Mouse (Mus musculus) intestine, embryonic 15.5 days (tissue): ENCODE measurements around the gene Coro7. TPM values are rescaled to one million over a fixed set of nuclear protein-coding genes. Genes with fewer than 3 reads are reported as not detected.

Source experiments
- ATAC-seq: fragments of 200-750 bp; cut with Nextera tagmentation; 2 replicates; pipeline ENCODE4 v1.8.0; 2017; ENCODE audit warnings: moderate TSS enrichment, moderate library complexity
- H3K27ac ChIP-seq: fragments of 300-500 bp; sonication (generic); 2 replicates; pipeline ENCODE4 v1.5.1; 2015; ENCODE audit warnings: mild to moderate bottlenecking, inconsistent platforms
- H3K27me3 ChIP-seq: fragments of 300-500 bp; sonication (generic); replicated peaks from 2 replicates; pipeline ENCODE4 v1.6.1; 2015; ENCODE audit warnings: inconsistent platforms
- H3K36me3 ChIP-seq: fragments of 300-500 bp; sonication (generic); 2 replicates; pipeline ENCODE4 v1.6.1; 2015; ENCODE audit warnings: inconsistent platforms
- H3K4me1 ChIP-seq: fragments of 300-500 bp; sonication (generic); replicated peaks from 2 replicates; pipeline ENCODE4 v1.6.1; 2015; ENCODE audit warnings: inconsistent platforms
- H3K4me2 ChIP-seq: fragments of 300-500 bp; sonication (generic); replicated peaks from 2 replicates; pipeline ENCODE4 v1.6.1; 2015; ENCODE audit warnings: mild to moderate bottlenecking, inconsistent platforms
- H3K4me3 ChIP-seq: fragments of 300-500 bp; sonication (generic); replicated peaks from 2 replicates; pipeline ENCODE4 v1.5.1; 2015; ENCODE audit warnings: inconsistent platforms
- H3K9ac ChIP-seq: fragments of 300-500 bp; sonication (generic); 2 replicates; pipeline ENCODE4 v1.6.1; 2015; ENCODE audit warnings: inconsistent platforms
- H3K9me3 ChIP-seq: fragments of 300-500 bp; sonication (generic); 2 replicates; pipeline ENCODE4 v1.6.1; 2016; ENCODE audit warnings: inconsistent platforms
- WGBS: fragments of 180-500 bp; shearing (Covaris S2); methylation state at CpG from one replicate; pipeline ENCODE4 v1.1.7; 2015; 5-methylcytosine and 5-hydroxymethylcytosine counted together
- polyA plus RNA-seq: library from polyadenylated mRNA; unstranded; fragments of >200 nt; fragmentation: Nextera tagmentation; extraction: Ambion mirVana; gene quantifications from 2 replicates; pipeline ENCODE4 v1.2.1, GENCODE M21; 2015

Coro7 gene
- polyA plus RNA-seq, 1 experiment from 2014 or later = 23.2 TPM

DNA sequence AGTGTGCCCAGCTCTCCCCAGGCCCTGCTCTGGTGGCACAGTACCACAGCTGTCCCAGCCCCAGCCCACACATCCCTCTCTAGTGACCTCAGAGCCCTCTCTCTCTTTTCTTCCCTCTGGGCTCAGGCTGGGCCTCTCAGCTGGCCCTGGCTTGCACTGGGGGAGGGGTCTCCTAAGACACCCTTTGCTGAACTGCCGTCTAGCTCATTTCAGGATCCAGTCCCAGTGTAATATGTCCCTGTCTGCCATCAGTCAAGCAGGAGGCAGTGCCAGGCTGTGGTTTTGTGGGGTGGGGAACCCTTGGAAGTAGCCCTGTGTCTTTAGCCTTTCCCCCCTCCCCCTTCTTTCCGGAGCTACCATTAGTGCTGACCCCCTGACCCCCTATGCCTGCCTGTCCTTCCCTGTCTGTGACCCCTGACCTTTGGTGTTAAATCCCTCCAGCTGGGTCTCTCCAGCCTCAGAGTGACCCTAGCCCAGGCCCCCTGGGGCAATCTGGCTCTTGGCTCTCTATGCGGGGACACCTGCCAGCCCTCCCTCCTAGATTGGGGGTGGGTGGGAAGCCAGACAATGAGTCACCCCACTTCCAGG lies 83.3 kb downstream of the Coro7 start:
- H3K4me1 ChIP-seq = peaks cover 68% of the 10 kb centered on the region
- H3K9me3 ChIP-seq = no peaks in the 10 kb centered on the region
- H3K27ac ChIP-seq = peak overlapping the region; percentile 94; the same call in 1 of the 2 replicates
- WGBS = 24% methylated on average over 3 of the region's 3 CpGs
- ATAC-seq = no peak
- H3K36me3 ChIP-seq = no peaks in the 10 kb centered on the region
- peak overlapping the region; percentile 87 for H3K4me3 ChIP-seq
- peak overlapping the region; percentile 91 for H3K4me2 ChIP-seq
- peak overlapping the region; percentile 90 for H3K9ac ChIP-seq
- no peaks in the 10 kb centered on the region for H3K27me3 ChIP-seq

DNA sequence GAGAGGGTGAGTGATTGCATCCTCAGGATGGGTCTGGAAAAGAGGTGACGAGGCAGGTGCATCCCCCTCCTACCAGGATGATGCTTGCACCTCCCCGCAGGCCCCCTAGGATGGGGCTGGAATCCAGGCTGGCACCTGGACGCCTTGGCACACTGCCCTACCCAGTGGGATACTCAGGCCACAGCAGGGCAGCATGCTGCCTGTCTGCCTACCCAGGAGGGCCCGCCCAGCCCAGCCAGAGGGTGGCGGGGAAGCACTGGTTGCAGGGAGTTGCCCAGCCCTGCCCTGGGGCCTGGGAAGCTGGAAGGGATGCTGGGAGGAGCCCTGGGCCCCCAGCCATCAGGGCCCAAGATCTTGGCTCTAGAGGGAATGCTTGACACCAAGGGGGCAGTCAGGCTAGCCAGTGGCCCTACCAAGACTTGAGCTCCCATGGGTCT lies 84.0 kb downstream of the Coro7 start:
- peaks cover 5% of the 10 kb centered on the region; the same call in 1 of the 2 replicates for H3K36me3 ChIP-seq
- H3K9me3 ChIP-seq = no peaks in the 10 kb centered on the region
- H3K9ac ChIP-seq = peak overlapping the region; percentile 90
- 4% methylated on average over 5 of the region's 5 CpGs for WGBS
- peak; percentile 43 for ATAC-seq
- H3K4me1 ChIP-seq = peaks cover 61% of the 10 kb centered on the region
- H3K27ac ChIP-seq = peak overlapping the region; percentile 94
- H3K4me3 ChIP-seq = peak overlapping the region; percentile 87
- peak overlapping the region; percentile 91 for H3K4me2 ChIP-seq
- H3K27me3 ChIP-seq = no peaks in the 10 kb centered on the region

DNA sequence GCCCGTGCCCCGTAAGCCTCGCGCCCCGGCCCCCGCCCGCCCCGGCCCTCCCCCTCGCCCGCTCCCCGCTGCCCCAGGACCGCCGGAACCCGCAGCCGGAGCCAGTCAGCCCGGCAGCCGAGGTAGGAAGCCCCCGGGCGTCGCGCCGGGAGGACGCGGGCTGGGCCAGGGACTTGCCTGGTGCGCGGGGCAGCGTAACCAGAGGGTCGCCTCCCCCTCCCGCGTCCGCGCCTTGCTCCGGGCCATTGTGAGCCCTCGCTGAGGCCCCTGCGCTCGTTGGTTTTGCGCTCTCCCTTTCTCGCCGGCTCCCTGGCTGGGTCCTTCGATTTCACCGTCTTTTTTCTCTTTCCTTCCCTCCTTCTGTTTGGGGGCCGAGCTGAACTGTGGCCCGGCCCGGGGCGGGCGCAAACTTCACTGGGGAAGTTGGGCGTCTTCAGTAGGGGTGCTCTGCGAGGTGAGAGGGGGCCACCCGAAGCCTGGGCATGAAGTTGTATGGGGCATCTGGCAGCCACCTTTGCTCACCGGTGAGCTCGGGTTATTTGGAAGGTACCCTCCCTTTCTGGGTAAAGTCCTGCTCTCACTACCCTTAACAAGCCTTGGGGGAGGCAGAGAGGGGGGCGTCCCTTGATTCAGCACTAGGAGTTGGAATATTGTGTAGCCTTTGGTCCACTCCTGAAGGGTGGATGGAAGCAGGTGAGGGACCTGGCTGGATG lies 84.6 kb downstream of the Coro7 start:
- Histone ChIP-seq H3K27me3 (no peaks in the 10 kb centered on the region), H3K9me3 (no peaks in the 10 kb centered on the region), H3K4me2 (peak overlapping the region; percentile 91), H3K9ac (peak overlapping the region; percentile 90), H3K4me1 (peaks cover 55% of the 10 kb centered on the region), H3K4me3 (peak overlapping the region; percentile 87), H3K36me3 (peaks cover 7% of the 10 kb centered on the region; the same call in 1 of the 2 replicates), H3K27ac (peak overlapping the region; percentile 94)
- ATAC-seq = peak; percentile 13
- under 1% methylated on average over 43 of the region's 52 CpGs for WGBS

DNA sequence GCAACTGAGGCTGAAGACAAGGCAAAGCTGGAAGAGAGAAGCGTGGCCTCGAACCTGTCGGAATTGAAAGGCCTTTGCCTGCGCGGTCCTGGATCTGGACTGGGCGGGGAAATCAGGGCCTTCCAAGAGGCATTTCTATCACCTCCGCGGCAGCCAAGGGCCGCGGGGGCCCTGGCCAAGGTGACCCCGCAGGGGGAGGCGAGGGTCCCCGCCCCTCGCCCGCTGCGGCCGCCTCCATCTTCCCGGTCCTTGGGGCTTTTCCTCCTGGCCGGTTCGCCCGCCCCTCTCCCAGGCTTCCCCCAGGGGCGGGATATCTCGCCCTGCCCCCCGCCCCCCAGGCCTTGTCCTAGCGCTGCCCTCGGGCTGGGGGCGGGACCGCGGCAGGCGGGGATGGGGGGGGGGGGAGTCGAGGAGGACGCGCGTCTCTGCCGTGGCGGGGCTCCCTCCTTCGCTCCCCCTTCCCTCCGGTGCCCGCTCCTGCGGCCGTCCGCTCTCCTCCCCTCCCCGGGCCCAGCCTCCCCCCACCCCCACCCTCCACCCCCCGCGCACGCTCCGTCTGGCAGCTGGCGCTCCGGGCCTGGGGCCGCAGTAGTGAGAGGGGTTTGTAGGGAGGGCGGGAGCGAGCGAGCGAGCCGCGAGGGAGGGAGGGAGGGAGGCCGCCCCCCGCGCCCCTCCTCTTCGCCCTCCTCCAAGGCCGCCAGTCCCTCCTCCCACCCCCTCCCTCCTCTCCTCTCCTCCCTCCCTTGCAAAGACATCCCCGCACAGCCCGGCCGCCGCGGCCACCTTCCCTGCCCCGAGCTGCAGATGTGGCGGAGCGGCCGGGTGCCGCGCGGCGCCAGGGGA lies 85.4 kb downstream of the Coro7 start, which contains the start of gene Glis2:
Glis2 (plus strand) TSS at position 743 of the 843 bp plus-strand sequence.
- no peaks in the 10 kb centered on the region for H3K9me3 ChIP-seq
- peak within 1 kb of the TSS; percentile 87 for H3K4me3 ChIP-seq
- H3K27me3 ChIP-seq = no peaks in the 10 kb centered on the region
- peak within 1 kb of the TSS; percentile 91 for H3K4me2 ChIP-seq
- peak within 1 kb of the TSS; percentile 94 for H3K27ac ChIP-seq
- WGBS = under 1% methylated on average over 37 of the region's 74 CpGs
- ATAC-seq = peak; percentile 85
- peak within 1 kb of the TSS; percentile 90 for H3K9ac ChIP-seq
- peaks cover 9% of the 10 kb centered on the region; the same call in 1 of the 2 replicates for H3K36me3 ChIP-seq
- H3K4me1 ChIP-seq = peaks cover 48% of the 10 kb centered on the region

DNA sequence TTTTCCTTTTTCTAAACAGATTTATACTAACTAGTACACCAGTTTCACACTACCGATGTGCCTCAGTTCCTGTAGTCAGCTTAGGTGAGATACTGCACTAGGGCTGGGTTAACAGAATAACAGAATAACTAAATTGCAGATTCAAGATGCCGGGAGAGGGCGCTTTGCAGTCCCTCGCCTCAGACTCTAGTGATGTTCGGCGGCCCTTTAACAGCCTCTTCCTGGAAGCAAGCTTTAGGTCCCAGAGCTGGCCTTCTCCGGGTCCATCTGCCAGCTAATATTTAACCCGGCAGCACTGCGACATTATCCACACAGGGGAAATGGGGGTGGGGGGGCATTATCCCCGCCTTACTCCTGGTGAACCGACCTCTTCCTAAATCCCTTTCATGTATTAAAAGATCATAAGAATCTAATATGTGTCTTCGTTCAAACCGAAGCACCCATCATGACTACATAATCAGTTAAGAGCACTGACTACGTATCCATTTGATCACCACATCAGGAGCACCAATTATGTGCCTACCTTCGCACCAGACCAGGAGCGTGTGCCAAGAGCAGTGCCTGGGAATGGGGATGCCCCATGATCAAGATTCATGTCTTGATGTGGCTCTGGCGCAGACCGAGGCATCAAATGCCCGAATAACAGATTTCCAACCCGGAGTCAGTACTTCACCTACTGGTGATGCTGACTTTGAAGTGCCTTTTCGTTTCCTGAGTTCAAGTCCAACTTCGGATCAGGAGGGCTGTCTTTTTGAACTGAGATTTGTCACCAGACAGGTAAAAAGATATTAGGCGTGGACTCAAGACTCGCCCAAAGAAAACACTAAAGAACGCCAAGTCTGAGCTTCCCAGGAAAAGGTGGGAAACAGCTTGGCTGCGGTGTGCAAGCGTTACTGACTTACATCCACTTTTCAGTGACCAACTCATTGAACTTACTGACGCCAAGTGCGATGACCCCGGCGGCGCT lies 86.4 kb downstream of the Coro7 start:
- WGBS = 10% methylated on average over 32 of the region's 32 CpGs
- H3K4me3 ChIP-seq = peak overlapping the region; percentile 87
- H3K4me2 ChIP-seq = peak overlapping the region; percentile 91
- ATAC-seq = no peak
- no peaks in the 10 kb centered on the region for H3K27me3 ChIP-seq
- peak overlapping the region; percentile 90 for H3K9ac ChIP-seq
- peak overlapping the region; percentile 94 for H3K27ac ChIP-seq
- H3K9me3 ChIP-seq = no peaks in the 10 kb centered on the region
- peaks cover 38% of the 10 kb centered on the region for H3K4me1 ChIP-seq
- H3K36me3 ChIP-seq = peaks cover 9% of the 10 kb centered on the region; the same call in 1 of the 2 replicates

DNA sequence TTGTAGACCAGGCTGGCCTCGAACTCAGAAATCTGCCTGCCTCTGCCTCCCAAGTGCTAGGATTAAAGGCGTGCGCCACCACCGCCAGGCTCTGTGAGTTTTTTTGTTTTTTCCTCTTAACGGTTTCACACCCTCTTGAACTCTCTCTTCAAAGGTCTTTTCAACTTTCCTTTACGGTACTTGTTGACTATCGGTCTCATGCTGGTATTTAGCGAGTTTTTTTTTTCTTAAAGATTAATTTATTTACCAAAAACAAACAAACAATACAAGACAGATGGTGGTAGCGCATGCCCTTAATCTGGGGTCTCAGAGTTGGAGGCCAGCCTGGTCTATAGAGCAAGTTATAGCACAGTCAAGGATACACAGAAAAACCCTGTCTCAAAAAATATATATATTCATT lies 89.3 kb downstream of the Coro7 start:
- H3K4me2 ChIP-seq = no peak overlapping the region
- no peaks in the 10 kb centered on the region for H3K27me3 ChIP-seq
- H3K36me3 ChIP-seq = peaks cover 9% of the 10 kb centered on the region; the same call in 1 of the 2 replicates
- H3K9ac ChIP-seq = no peak overlapping the region
- H3K4me3 ChIP-seq = no peak overlapping the region
- H3K27ac ChIP-seq = no peak overlapping the region
- peaks cover 30% of the 10 kb centered on the region for H3K4me1 ChIP-seq
- WGBS = 94% methylated on average over 9 of the region's 9 CpGs
- H3K9me3 ChIP-seq = no peaks in the 10 kb centered on the region
- no peak for ATAC-seq

DNA sequence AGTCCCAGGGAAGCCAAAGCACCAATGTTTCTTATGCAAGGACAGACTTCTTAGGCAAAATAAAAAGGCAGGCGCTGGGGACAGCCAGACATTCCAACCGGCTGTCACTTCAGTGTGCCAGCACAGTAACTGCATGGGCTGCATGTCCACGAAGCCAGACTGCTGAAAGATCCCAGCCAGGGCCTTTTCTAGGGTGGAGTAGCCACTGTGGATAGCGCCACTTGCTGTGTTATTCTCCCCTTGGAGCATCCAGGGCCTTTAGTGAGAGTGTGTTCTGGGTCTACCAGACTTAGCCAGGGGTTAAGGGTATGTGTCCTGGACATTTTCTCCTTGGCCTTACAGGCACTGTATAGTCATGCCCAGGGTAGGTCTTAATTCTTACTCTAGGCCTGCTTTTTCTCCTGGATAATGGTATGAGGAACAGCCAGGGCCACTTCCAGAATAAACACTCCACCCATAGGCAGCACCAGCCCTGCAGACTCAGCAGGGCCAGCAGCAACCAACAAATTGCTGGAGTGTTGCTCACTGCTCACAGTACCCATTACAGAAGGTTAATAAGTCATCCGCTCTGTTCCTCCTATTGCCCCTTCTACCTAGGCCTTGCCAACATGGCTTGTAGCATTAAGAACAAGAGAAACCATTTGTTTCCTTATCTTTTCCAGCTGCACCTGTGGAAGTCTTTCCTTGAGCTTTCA lies 91.9 kb downstream of the Coro7 start:
- H3K27ac ChIP-seq = peak overlapping the region; percentile 92
- peak overlapping the region; percentile 77 for H3K4me2 ChIP-seq
- no peak overlapping the region for H3K4me3 ChIP-seq
- WGBS = 53% methylated on average over 5 of the region's 5 CpGs
- no peaks in the 10 kb centered on the region for H3K9me3 ChIP-seq
- no peaks in the 10 kb centered on the region for H3K27me3 ChIP-seq
- ATAC-seq = no peak
- 0 out of 2 replicates have a peak overlapping the region, but pooled peaks have one; percentile 24 for H3K9ac ChIP-seq
- peaks cover 9% of the 10 kb centered on the region; the same call in 1 of the 2 replicates for H3K36me3 ChIP-seq
- H3K4me1 ChIP-seq = peaks cover 25% of the 10 kb centered on the region

DNA sequence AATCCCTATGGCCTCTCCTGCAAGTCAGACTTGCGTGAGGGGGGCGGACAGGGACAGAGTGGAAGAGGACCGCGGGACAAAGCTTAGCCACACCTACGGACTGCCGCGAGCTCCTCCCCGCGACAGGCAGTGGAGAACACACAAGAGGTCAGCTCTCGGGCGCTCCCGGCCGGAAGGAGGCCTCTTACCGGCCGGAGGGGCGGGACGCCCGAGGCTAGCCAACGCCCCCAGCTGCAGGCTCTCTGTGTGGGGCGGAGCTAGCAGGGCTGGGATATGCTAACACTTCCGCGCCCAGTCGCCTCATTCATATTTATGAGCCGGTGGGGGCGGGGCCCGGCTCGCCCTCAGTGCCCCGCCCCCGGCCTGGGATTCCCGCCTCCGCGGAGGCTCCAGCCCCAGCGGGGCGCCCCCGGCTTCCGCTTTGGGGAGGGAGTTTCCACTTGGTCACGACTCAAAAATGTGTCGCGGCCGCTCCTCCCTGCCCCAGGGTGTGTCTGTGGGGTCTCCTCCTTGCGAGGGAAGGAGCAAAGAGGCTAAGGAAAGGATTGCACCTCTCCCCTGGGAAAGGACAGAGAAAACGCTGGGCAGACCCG lies 93.0 kb downstream of the Coro7 start:
- ATAC-seq = peak; percentile 99
- Histone ChIP-seq H3K27ac (peak overlapping the region; percentile 92), H3K9me3 (no peaks in the 10 kb centered on the region), H3K4me2 (peak overlapping the region; percentile 77), H3K36me3 (peaks cover 9% of the 10 kb centered on the region; the same call in 1 of the 2 replicates), H3K27me3 (no peaks in the 10 kb centered on the region), H3K9ac (peak overlapping the region; percentile 44), H3K4me1 (peaks cover 19% of the 10 kb centered on the region), H3K4me3 (peak overlapping the region; percentile 39)
- under 1% methylated on average over 43 of the region's 43 CpGs for WGBS

DNA sequence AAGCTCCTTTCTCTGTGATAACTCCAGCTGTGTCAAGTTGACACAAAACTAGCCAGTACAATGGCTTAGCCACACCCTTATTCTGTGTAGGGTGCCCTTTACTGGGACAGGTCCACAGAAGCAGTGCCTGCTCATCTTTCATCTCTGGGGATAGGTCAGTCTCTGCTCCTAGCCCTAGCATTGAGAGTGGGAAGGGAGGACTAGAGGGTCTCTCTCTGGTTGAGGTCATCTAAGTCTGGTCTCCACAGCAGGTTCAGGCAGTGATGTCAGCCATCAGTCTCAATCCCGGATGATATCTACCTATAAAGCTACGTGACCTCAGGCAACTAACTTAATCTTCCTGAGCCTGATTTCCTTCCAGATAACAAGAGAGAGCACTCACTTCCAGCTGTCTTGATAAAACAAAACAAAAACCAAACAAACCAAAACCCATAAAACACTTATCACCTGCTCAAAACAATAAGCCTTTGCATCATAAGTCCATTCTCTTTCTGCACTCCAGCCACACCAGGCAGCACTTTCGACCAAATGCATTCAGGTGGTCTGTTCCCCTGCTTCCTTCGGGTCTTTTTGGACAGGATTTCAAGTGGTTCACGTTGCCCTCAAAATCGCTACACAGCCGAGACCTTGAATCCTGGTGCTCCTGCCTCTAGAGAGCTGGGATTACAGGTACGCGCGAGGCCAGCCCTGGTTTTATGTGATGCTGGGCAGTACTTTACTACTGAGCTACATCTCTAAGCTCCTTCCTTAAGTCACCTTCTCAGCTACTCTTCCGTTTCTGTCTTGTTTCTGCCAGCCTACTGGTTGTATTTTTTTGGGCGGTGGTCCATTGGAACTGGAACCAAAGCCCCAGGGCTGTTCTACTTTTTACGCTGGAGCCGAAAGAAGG lies 93.7 kb downstream of the Coro7 start:
- WGBS = 5% methylated on average over 14 of the region's 14 CpGs
- H3K4me1 ChIP-seq = peaks cover 19% of the 10 kb centered on the region
- H3K9me3 ChIP-seq = no peaks in the 10 kb centered on the region
- peak; percentile 64 for ATAC-seq
- H3K36me3 ChIP-seq = peaks cover 8% of the 10 kb centered on the region; the same call in 1 of the 2 replicates
- H3K9ac ChIP-seq = peak overlapping the region; percentile 44
- H3K27ac ChIP-seq = peak overlapping the region; percentile 92
- H3K4me2 ChIP-seq = peak overlapping the region; percentile 77
- H3K27me3 ChIP-seq = no peaks in the 10 kb centered on the region
- peak overlapping the region; percentile 39 for H3K4me3 ChIP-seq

DNA sequence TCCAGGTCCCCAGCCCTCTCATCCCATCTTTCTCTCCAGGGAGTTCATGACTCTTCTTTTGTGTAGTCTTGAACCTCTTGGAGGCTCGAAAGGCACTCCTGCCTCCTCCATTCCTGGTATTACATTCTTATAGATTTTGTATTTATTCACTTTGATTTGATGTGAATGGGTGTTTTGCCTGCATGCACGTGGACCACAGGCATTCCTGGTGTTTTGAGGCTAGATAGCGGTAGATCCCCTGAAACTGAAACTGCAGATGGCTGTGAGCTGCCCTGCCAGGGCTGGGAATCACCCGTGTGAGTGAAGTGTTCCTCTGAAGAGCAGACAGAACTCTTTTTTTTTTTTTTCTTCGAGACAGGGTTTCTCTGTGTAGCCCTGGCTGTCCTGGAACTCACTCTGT lies 95.1 kb downstream of the Coro7 start:
- no peak for ATAC-seq
- Histone ChIP-seq H3K27me3 (no peaks in the 10 kb centered on the region), H3K9me3 (no peaks in the 10 kb centered on the region), H3K4me1 (peaks cover 19% of the 10 kb centered on the region), H3K4me2 (no peak overlapping the region), H3K9ac (no peak overlapping the region), H3K27ac (no peak overlapping the region), H3K36me3 (peaks cover under 1% of the 10 kb centered on the region; the same call in 1 of the 2 replicates), H3K4me3 (no peak overlapping the region)
- 74% methylated on average over 5 of the region's 5 CpGs for WGBS
